Mouse (Mus musculus): ENCODE measurements around the gene Hsd17b11. TPM values are rescaled to one million over a fixed set of nuclear protein-coding genes. Genes with fewer than 3 reads are reported as not detected.
A peak's percentile ranks its signal among the peaks of the same experiment; 100 is the strongest.

Gene Hsd17b11
- polyA plus RNA-seq, 1 experiment = 18.8 TPM

DNA sequence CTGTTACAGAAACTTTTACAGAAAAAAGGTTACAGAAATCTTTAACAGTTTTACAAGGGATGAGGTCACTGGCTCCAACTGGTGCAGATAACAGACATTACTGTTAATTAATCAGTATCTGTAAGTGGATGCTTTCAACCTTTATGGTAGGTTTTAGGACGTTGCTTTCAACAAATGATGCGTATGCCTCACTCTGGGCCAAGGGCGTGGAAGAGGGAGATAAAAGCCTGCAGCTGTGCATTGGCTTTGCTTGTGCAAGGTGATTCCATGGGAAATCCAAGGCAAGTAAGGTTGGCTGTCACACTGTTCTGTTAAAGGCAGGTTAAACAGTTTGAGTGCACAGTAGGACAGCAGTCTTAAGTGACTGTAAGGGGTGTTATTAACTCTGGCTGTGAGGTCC is 14.9 kb downstream of the Hsd17b11 start:
- peaks cover 13% of the 10 kb centered on the region for H3K36me3 ChIP-seq (ENCODE audit: control insufficient read depth, insufficient read depth, low read length)
- 74% methylated on average over 3 of the region's 3 CpGs for WGBS
- no peaks in the 10 kb centered on the region for H3K27me3 ChIP-seq (ENCODE audit: control insufficient read depth, insufficient read depth, low read length)
- DNase-seq = no peak
- H3K27ac ChIP-seq (ENCODE audit: control insufficient read depth, insufficient read depth, low read length) = no peak overlapping the region; the same call in 1 of the 2 replicates
- no peak overlapping the region for H3K4me3 ChIP-seq (ENCODE audit: control insufficient read depth, insufficient read depth, low read length)
- peaks cover 10% of the 10 kb centered on the region for H3K4me1 ChIP-seq (replicated peaks; ENCODE audit: control insufficient read depth, insufficient read depth, low read length)
- no peak for TF ChIP-seq POLR2A (IDR thresholded peaks at IDR 0.05; ENCODE audit: control insufficient read depth, extremely low read depth, insufficient read depth, low read length, poor library complexity)
- TF ChIP-seq CTCF (IDR thresholded peaks at IDR 0.05; ENCODE audit: borderline replicate concordance, control insufficient read depth, extremely low read depth, insufficient read depth, low read length, poor library complexity) = no peak

GRCm38 (mm10) chr5:104003955-104004354 is 17.8 kb downstream of the Hsd17b11 start:
- H3K27me3 ChIP-seq (ENCODE audit: control insufficient read depth, insufficient read depth, low read length) = no peaks in the 10 kb centered on the region
- peaks cover 8% of the 10 kb centered on the region for H3K36me3 ChIP-seq (ENCODE audit: control insufficient read depth, insufficient read depth, low read length)
- H3K27ac ChIP-seq (ENCODE audit: control insufficient read depth, insufficient read depth, low read length) = no peak overlapping the region; the same call in 1 of the 2 replicates
- no peak overlapping the region for H3K4me3 ChIP-seq (ENCODE audit: control insufficient read depth, insufficient read depth, low read length)
- WGBS = 95% methylated on average over 2 of the region's 2 CpGs
- TF ChIP-seq POLR2A (IDR thresholded peaks at IDR 0.05; ENCODE audit: control insufficient read depth, extremely low read depth, insufficient read depth, low read length, poor library complexity) = no peak
- no peak for TF ChIP-seq CTCF (IDR thresholded peaks at IDR 0.05; ENCODE audit: borderline replicate concordance, control insufficient read depth, extremely low read depth, insufficient read depth, low read length, poor library complexity)
- peaks cover 10% of the 10 kb centered on the region for H3K4me1 ChIP-seq (replicated peaks; ENCODE audit: control insufficient read depth, insufficient read depth, low read length)
- no peak for DNase-seq

- no peak for TF ChIP-seq POLR2A (IDR thresholded peaks at IDR 0.05; ENCODE audit: control insufficient read depth, extremely low read depth, insufficient read depth, low read length, poor library complexity)
- no peak for TF ChIP-seq CTCF (IDR thresholded peaks at IDR 0.05; ENCODE audit: borderline replicate concordance, control insufficient read depth, extremely low read depth, insufficient read depth, low read length, poor library complexity)
Observed at GRCm38 (mm10) chr5:104003256-104003931, 18.3 kb downstream of the Hsd17b11 start.

DNA sequence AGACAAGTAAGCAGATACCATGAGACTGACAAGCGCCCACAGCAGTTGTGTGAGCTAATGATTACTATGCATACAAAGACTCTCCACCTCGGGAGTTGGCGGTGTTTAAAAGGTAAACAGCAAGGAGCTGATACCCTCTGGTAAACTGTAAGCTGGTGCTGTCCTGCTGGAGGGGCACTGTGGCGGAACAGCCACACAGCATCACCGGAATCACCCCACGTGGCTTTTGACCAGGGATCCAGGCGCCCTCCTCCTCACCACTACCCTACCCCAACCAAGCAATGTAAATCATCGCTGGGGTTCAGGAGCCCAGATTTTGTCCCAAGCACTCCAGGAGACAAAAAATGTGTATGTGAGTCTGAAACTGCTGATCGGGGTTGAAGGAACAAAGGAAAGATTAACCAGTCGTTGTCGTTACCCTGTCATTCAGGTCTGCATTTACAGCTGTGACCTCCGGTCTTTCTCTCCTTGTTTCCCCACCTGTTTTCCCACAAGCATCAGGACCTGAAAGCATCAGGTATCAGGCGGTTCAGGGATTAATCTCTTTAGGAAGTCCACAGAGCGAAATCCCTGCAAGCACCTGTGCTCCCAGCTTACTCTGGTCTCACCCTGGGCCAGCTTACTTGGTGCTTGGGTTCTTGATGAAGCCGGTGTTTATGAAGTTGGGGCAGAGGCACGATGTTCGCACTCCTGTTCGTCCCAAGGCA is 19.0 kb downstream of the Hsd17b11 start:
- Histone ChIP-seq H3K36me3 (ENCODE audit: control insufficient read depth, insufficient read depth, low read length) (peaks cover 8% of the 10 kb centered on the region), H3K27me3 (ENCODE audit: control insufficient read depth, insufficient read depth, low read length) (no peaks in the 10 kb centered on the region), H3K4me1 (replicated peaks; ENCODE audit: control insufficient read depth, insufficient read depth, low read length) (peaks cover 8% of the 10 kb centered on the region), H3K4me3 (ENCODE audit: control insufficient read depth, insufficient read depth, low read length) (no peak overlapping the region), H3K27ac (ENCODE audit: control insufficient read depth, insufficient read depth, low read length) (no peak overlapping the region)
- TF ChIP-seq POLR2A (IDR thresholded peaks at IDR 0.05; ENCODE audit: control insufficient read depth, extremely low read depth, insufficient read depth, low read length, poor library complexity) = no peak
- no peak for TF ChIP-seq CTCF (IDR thresholded peaks at IDR 0.05; ENCODE audit: borderline replicate concordance, control insufficient read depth, extremely low read depth, insufficient read depth, low read length, poor library complexity)
- 93% methylated on average over 18 of the region's 18 CpGs for WGBS
- DNase-seq = no peak

More at GRCm38 (mm10) chr5:104003256-104003931, 18.3 kb downstream of the Hsd17b11 start:
- H3K27me3 ChIP-seq (ENCODE audit: control insufficient read depth, insufficient read depth, low read length) = no peaks in the 10 kb centered on the region
- no peak overlapping the region for H3K4me3 ChIP-seq (ENCODE audit: control insufficient read depth, insufficient read depth, low read length)
- no peak overlapping the region; the same call in 1 of the 2 replicates for H3K27ac ChIP-seq (ENCODE audit: control insufficient read depth, insufficient read depth, low read length)
- H3K4me1 ChIP-seq (replicated peaks; ENCODE audit: control insufficient read depth, insufficient read depth, low read length) = peaks cover 9% of the 10 kb centered on the region
- 94% methylated on average over 15 of the region's 15 CpGs for WGBS
- DNase-seq = no peak
- peaks cover 8% of the 10 kb centered on the region for H3K36me3 ChIP-seq (ENCODE audit: control insufficient read depth, insufficient read depth, low read length)

GRCm38 (mm10) chr5:103999738-104000137 is 22.0 kb downstream of the Hsd17b11 start:
- peak; percentile 80 for DNase-seq
- H3K4me3 ChIP-seq (ENCODE audit: control insufficient read depth, insufficient read depth, low read length) = no peak overlapping the region
- no peaks in the 10 kb centered on the region for H3K4me1 ChIP-seq (replicated peaks; ENCODE audit: control insufficient read depth, insufficient read depth, low read length)
- WGBS = 13% methylated on average over 5 of the region's 5 CpGs
- H3K36me3 ChIP-seq (ENCODE audit: control insufficient read depth, insufficient read depth, low read length) = peaks cover 8% of the 10 kb centered on the region; the same call in 1 of the 2 replicates
- no peaks in the 10 kb centered on the region for H3K27me3 ChIP-seq (ENCODE audit: control insufficient read depth, insufficient read depth, low read length)
- H3K27ac ChIP-seq (ENCODE audit: control insufficient read depth, insufficient read depth, low read length) = no peak overlapping the region
- no peak for TF ChIP-seq POLR2A (IDR thresholded peaks at IDR 0.05; ENCODE audit: control insufficient read depth, extremely low read depth, insufficient read depth, low read length, poor library complexity)
- TF ChIP-seq CTCF (IDR thresholded peaks at IDR 0.05; ENCODE audit: borderline replicate concordance, control insufficient read depth, extremely low read depth, insufficient read depth, low read length, poor library complexity) = no peak

DNA sequence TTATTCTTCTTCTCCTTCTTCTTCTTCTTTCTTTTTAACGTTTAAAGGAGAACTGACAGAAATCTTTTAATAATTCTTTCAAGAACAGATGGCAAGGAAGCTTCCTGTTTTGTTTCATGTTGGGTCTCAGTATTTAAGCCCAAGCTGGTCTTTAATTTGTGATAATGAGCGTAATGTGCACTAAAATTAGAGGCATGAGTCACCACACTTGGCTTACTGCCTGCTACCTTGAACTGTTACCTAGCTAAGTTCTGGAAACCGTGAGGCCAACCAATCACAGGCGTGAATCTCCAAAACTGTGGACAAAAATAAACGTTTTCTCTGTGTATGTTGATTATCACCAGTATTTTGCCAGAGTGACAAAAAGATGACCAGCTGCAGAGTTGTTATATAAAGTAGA is 23.0 kb downstream of the Hsd17b11 start:
- H3K27me3 ChIP-seq (ENCODE audit: control insufficient read depth, insufficient read depth, low read length) = no peaks in the 10 kb centered on the region
- H3K36me3 ChIP-seq (ENCODE audit: control insufficient read depth, insufficient read depth, low read length) = peaks cover 5% of the 10 kb centered on the region; the same call in 1 of the 2 replicates
- TF ChIP-seq POLR2A (IDR thresholded peaks at IDR 0.05; ENCODE audit: control insufficient read depth, extremely low read depth, insufficient read depth, low read length, poor library complexity) = no peak
- no peak for TF ChIP-seq CTCF (IDR thresholded peaks at IDR 0.05; ENCODE audit: borderline replicate concordance, control insufficient read depth, extremely low read depth, insufficient read depth, low read length, poor library complexity)
- no peaks in the 10 kb centered on the region for H3K4me1 ChIP-seq (replicated peaks; ENCODE audit: control insufficient read depth, insufficient read depth, low read length)
- WGBS = 68% methylated on average over 5 of the region's 5 CpGs
- no peak overlapping the region for H3K27ac ChIP-seq (ENCODE audit: control insufficient read depth, insufficient read depth, low read length)
- no peak for DNase-seq
- H3K4me3 ChIP-seq (ENCODE audit: control insufficient read depth, insufficient read depth, low read length) = no peak overlapping the region
